Mouse (Mus musculus) small intestine, adult 2 months (tissue): ENCODE data around the gene Dip2c.

Experiments used
- CTCF ChIP-seq: fragments of 200-500 bp; IDR thresholded peaks from 2 replicates; pipeline ENCODE4 v1.5.1; 2012; ENCODE audit warnings: low read depth, mild to moderate bottlenecking, control low read depth, inconsistent platforms, low read length, moderate library complexity, mixed read lengths; ENCODE audit not compliant: insufficient replicate concordance, insufficient read length; ENCODE audit errors: extremely low read depth
- POLR2A ChIP-seq: fragments of 200-500 bp; IDR thresholded peaks from 2 replicates; pipeline ENCODE4 v1.6.1; 2012; ENCODE audit warnings: low read depth, mild to moderate bottlenecking, control low read depth, inconsistent platforms, low read length, moderate library complexity

DNA sequence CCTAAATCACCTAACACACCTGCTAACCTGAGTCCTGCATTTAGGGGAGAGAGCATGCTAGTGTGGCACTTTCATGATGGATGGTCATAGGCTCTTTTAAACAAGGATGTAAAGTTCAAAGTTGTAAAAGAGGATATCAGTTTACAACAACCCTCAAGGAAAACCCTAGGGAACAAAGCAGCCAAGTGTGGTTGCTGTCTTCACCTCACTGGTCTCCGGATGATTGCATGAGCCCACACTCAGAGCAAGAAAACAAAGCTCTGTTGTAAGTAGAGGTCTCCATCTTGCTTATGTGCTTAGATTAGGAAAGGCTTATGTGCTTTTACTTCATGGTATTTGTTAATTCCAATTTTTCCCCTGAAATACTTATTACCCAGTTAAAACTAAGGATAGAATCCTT is 384.4 kb downstream of the Dip2c start:
- TF ChIP-seq CTCF (no peak), POLR2A (no peak)
